Mouse (Mus musculus): ENCODE results near the gene Slc24a5.
"Not testable (repeated sequence)": the region's sequence is repeated elsewhere in the genome, so short reads cannot be mapped to it uniquely, and the experiment has no call there.

The Slc24a5 gene

GRCm38 (mm10) chr2:125067894-125068293, at the start of gene Slc24a5:
TSS of gene Slc24a5 (plus strand) at chr2:125068124.
- in situ Hi-C loops (cut with MboI, MseI), result loop anchor here (5.0 kb wide), 1 partner anchor 124 kb away; no protein-coding TSS in a partner anchor

- in situ Hi-C loops (cut with MboI, MseI), result no loop called here
These were observed 43.5 kb upstream of the Slc24a5 start for GRCm38 (mm10) chr2:125024386-125024785.

GRCm38 (mm10) chr2:125026358-125027000, 41.4 kb upstream of the Slc24a5 start:
- in situ Hi-C loops (cut with MboI, MseI), result no loop called here

- in situ Hi-C loops (cut with MboI, MseI), result no loop called here
These were observed 37.3 kb upstream of the Slc24a5 start for GRCm38 (mm10) chr2:125030591-125030990.

- in situ Hi-C loops (cut with MboI, MseI), result no loop called here
These were observed 36.8 kb upstream of the Slc24a5 start for GRCm38 (mm10) chr2:125031111-125031510.

GRCm38 (mm10) chr2:125031562-125032257, 36.2 kb upstream of the Slc24a5 start:
- in situ Hi-C loops (cut with MboI, MseI), result no loop called here

- in situ Hi-C loops (cut with MboI, MseI), result no loop called here
These were observed 35.5 kb upstream of the Slc24a5 start for GRCm38 (mm10) chr2:125032258-125032973.

- in situ Hi-C loops (cut with MboI, MseI), result no loop called here
These were observed 34.7 kb upstream of the Slc24a5 start for GRCm38 (mm10) chr2:125033042-125033743.

- in situ Hi-C loops (cut with MboI, MseI), result no loop called here
These were observed 12.5 kb upstream of the Slc24a5 start for GRCm38 (mm10) chr2:125055316-125055903.

- in situ Hi-C loops (cut with MboI, MseI), result no loop called here
These were observed 10.6 kb upstream of the Slc24a5 start for GRCm38 (mm10) chr2:125057250-125057815.

GRCm38 (mm10) chr2:125061451-125061850, 6.5 kb upstream of the Slc24a5 start:
- in situ Hi-C loops (cut with MboI, MseI), result no loop called here

GRCm38 (mm10) chr2:125062944-125063343, 5.0 kb upstream of the Slc24a5 start:
- in situ Hi-C loops (cut with MboI, MseI), result no loop called here

- in situ Hi-C loops (cut with MboI, MseI), result loop anchor here (5.0 kb wide), 1 partner anchor 125 kb away; no protein-coding TSS in a partner anchor
These were observed 551 bp upstream of the Slc24a5 start for GRCm38 (mm10) chr2:125067373-125067772.

GRCm38 (mm10) chr2:125068696-125069095, 772 bp downstream of the Slc24a5 start:
- in situ Hi-C loops (cut with MboI, MseI), result loop anchor here (5.0 kb wide), 1 partner anchor 124 kb away; no protein-coding TSS in a partner anchor

- in situ Hi-C loops (cut with MboI, MseI), result no loop called here
These were observed 5.3 kb downstream of the Slc24a5 start for GRCm38 (mm10) chr2:125073056-125073780.

GRCm38 (mm10) chr2:125083879-125084278, 16.0 kb downstream of the Slc24a5 start:
- in situ Hi-C loops (cut with MboI, MseI), result no loop called here

- in situ Hi-C loops (cut with MboI, MseI), result no loop called here
These were observed 20.8 kb downstream of the Slc24a5 start for GRCm38 (mm10) chr2:125088757-125089156.

GRCm38 (mm10) chr2:125092123-125092522, 24.2 kb downstream of the Slc24a5 start:
- in situ Hi-C loops (cut with MboI, MseI), result not testable (repeated sequence)

GRCm38 (mm10) chr2:125104491-125104890, 36.6 kb downstream of the Slc24a5 start:
- in situ Hi-C loops (cut with MboI, MseI), result not testable (repeated sequence)

- in situ Hi-C loops (cut with MboI, MseI), result not testable (repeated sequence)
These were observed 38.6 kb downstream of the Slc24a5 start for GRCm38 (mm10) chr2:125106536-125106935.

All from T-helper 2 cell (primary cell).